Mouse (Mus musculus): ENCODE data around the gene Rasl2-9. TPM values are rescaled to one million over a fixed set of nuclear protein-coding genes. Genes with fewer than 3 reads are reported as not detected.
"Not testable (repeated sequence)": the region's sequence is repeated elsewhere in the genome, so short reads cannot be mapped to it uniquely, and the experiment has no call there.

Rasl2-9 gene
- 0.31 and 0.41 TPM in 2 replicates for polyA plus RNA-seq (2016; fragmentation: Nextera tagmentation; extraction: Ambion mirVana)

- WGBS: 20% methylated on average over 42 of the region's 42 CpGs
- no peaks in the 10 kb centered on the region; the same call in 1 of the 2 replicates for H3K9me3 ChIP-seq (replicated peaks)
- peak within 1 kb of the TSS; percentile 56 for H3K4me2 ChIP-seq (replicated peaks)
- peak; percentile 81 for ATAC-seq (ENCODE audit: low FRiP score)
- H3K4me1 ChIP-seq: no peaks in the 10 kb centered on the region
- H3K27ac ChIP-seq: no peak within 1 kb of the TSS
- H3K27me3 ChIP-seq: no peaks in the 10 kb centered on the region; the same call in 1 of the 2 replicates
- H3K36me3 ChIP-seq: no peaks in the 10 kb centered on the region
- peak within 1 kb of the TSS; percentile 39 for H3K9ac ChIP-seq
- H3K4me3 ChIP-seq: peak within 1 kb of the TSS; percentile 31
These were observed at the start of gene Rasl2-9 for GRCm38 (mm10) chr7:5125549-5126406. Gene Rasl2-9, minus strand, starts transcription at chr7:5125950.

DNA sequence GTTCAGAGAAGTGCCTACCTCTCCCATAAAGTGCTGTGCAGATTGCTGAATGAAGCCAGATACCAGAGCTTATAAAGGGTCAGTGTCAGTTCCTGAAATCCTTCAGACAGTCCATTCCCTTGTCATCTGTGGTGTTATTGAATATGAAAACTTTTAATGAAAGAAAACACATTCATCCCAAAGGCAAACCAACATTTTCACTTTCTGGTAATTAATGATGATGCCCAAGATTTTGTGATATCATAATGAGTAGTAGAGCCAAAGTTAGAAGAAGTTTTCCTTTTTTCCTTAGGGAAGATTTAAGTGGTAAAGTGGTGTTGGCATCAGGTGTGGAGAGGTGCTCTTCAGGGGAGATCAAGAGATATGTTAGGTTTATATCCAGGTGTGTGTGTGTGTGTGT lies 23.8 kb upstream of the Rasl2-9 start, which contains the start of gene Vmn1r55:
Vmn1r55 (minus strand) TSS at position 101 of the 400 bp plus-strand sequence.
- not testable (repeated sequence) for H3K4me1 ChIP-seq; H3K9ac ChIP-seq; ATAC-seq (ENCODE audit: low FRiP score); H3K4me2 ChIP-seq (replicated peaks); H3K27me3 ChIP-seq; H3K27ac ChIP-seq; H3K4me3 ChIP-seq; H3K9me3 ChIP-seq (replicated peaks); H3K36me3 ChIP-seq

DNA sequence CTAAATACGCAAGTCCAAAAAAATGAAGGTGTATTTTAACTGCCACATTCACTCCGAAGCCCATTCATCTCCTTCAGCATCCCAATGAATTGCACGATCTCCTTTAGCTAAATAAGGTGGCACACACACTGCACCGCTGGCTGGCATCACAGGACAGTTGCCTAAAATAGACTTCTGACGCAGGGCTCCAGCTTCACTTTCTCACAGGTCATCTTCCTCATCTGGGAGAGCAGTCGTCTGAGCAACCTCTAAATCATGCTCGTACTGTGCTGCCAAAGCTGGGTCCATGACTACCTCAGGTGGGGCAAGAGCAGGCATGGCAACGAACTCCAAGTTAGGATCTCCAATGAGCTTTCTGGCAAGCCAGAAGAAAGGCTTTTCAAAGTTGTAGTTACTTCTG lies 672 bp downstream of the Rasl2-9 start:
- ATAC-seq (ENCODE audit: low FRiP score): no peak
- WGBS: 92% methylated on average over 8 of the region's 8 CpGs
- Histone ChIP-seq H3K4me3 (no peak overlapping the region), H3K27ac (no peak overlapping the region), H3K36me3 (no peaks in the 10 kb centered on the region), H3K27me3 (no peaks in the 10 kb centered on the region; the same call in 1 of the 2 replicates), H3K9me3 (replicated peaks) (no peaks in the 10 kb centered on the region; the same call in 1 of the 2 replicates), H3K4me1 (no peaks in the 10 kb centered on the region), H3K9ac (no peak overlapping the region), H3K4me2 (replicated peaks) (no peak overlapping the region)

- 89% methylated on average over 3 of the region's 3 CpGs for WGBS
- H3K4me2 ChIP-seq (replicated peaks): no peak within 1 kb of the TSS
- H3K27ac ChIP-seq: no peak within 1 kb of the TSS
- no peaks in the 10 kb centered on the region for H3K36me3 ChIP-seq
- no peaks in the 10 kb centered on the region for H3K4me1 ChIP-seq
- no peak for ATAC-seq (ENCODE audit: low FRiP score)
- H3K27me3 ChIP-seq: no peaks in the 10 kb centered on the region
- H3K9ac ChIP-seq: no peak within 1 kb of the TSS
- no peaks in the 10 kb centered on the region; the same call in 1 of the 2 replicates for H3K9me3 ChIP-seq (replicated peaks)
- H3K4me3 ChIP-seq: no peak within 1 kb of the TSS
These were observed 8.9 kb downstream of the Rasl2-9 start, which contains the start of gene Rfpl4 for GRCm38 (mm10) chr7:5116850-5117249. Gene Rfpl4, minus strand, starts transcription at chr7:5116950.

GRCm38 (mm10) chr7:5112701-5113100 lies 13.0 kb downstream of the Rasl2-9 start:
- no peak overlapping the region for H3K4me2 ChIP-seq (replicated peaks)
- 41% methylated on average over 3 of the region's 3 CpGs for WGBS
- ATAC-seq (ENCODE audit: low FRiP score): no peak
- no peaks in the 10 kb centered on the region for H3K9me3 ChIP-seq (replicated peaks)
- H3K36me3 ChIP-seq: no peaks in the 10 kb centered on the region
- H3K27me3 ChIP-seq: no peaks in the 10 kb centered on the region
- no peak overlapping the region for H3K9ac ChIP-seq
- H3K4me3 ChIP-seq: no peak overlapping the region
- H3K27ac ChIP-seq: no peak overlapping the region
- H3K4me1 ChIP-seq: no peaks in the 10 kb centered on the region

GRCm38 (mm10) chr7:5109301-5109700 lies 16.4 kb downstream of the Rasl2-9 start:
- H3K27me3 ChIP-seq: no peaks in the 10 kb centered on the region
- no peak overlapping the region for H3K27ac ChIP-seq
- H3K9ac ChIP-seq: no peak overlapping the region
- no peak overlapping the region for H3K4me2 ChIP-seq (replicated peaks)
- H3K4me3 ChIP-seq: no peak overlapping the region
- no peaks in the 10 kb centered on the region for H3K36me3 ChIP-seq
- no peaks in the 10 kb centered on the region for H3K4me1 ChIP-seq
- no peaks in the 10 kb centered on the region for H3K9me3 ChIP-seq (replicated peaks)
- 85% methylated on average over 8 of the region's 8 CpGs for WGBS
- ATAC-seq (ENCODE audit: low FRiP score): no peak

- WGBS: 84% methylated on average over 4 of the region's 4 CpGs
- Histone ChIP-seq H3K27me3 (no peaks in the 10 kb centered on the region), H3K4me1 (no peaks in the 10 kb centered on the region), H3K4me2 (replicated peaks) (no peak overlapping the region), H3K9ac (no peak overlapping the region), H3K4me3 (no peak overlapping the region), H3K9me3 (replicated peaks) (no peaks in the 10 kb centered on the region), H3K36me3 (no peaks in the 10 kb centered on the region), H3K27ac (no peak overlapping the region)
- ATAC-seq (ENCODE audit: low FRiP score): no peak
These were observed 17.5 kb downstream of the Rasl2-9 start for GRCm38 (mm10) chr7:5108272-5108671.

DNA sequence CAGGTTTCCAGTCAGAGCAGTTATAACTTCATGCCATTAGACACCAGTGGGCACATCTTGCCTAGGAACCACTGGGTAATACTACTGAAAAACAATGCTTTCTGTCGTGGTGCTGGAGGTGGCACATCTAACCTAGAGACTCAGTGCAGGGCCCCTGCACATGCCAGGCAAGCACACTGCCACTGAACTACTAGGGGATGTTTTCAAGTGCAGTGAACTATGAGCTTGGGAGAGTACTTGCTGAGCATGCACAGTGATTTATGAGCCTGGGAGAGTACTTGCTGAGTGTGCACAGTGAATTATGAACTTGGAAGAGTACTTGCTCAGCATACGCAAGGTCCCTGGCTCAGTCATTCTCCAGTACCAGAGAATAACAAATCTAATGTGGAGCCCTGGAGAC lies 23.2 kb downstream of the Rasl2-9 start:
- Histone ChIP-seq H3K4me2 (replicated peaks) (no peak overlapping the region), H3K4me3 (no peak overlapping the region), H3K27ac (no peak overlapping the region), H3K4me1 (no peaks in the 10 kb centered on the region), H3K9me3 (replicated peaks) (no peaks in the 10 kb centered on the region), H3K36me3 (peaks cover 17% of the 10 kb centered on the region), H3K27me3 (no peaks in the 10 kb centered on the region), H3K9ac (no peak overlapping the region)
- WGBS: 88% methylated on average over 2 of the region's 2 CpGs
- no peak for ATAC-seq (ENCODE audit: low FRiP score)

DNA sequence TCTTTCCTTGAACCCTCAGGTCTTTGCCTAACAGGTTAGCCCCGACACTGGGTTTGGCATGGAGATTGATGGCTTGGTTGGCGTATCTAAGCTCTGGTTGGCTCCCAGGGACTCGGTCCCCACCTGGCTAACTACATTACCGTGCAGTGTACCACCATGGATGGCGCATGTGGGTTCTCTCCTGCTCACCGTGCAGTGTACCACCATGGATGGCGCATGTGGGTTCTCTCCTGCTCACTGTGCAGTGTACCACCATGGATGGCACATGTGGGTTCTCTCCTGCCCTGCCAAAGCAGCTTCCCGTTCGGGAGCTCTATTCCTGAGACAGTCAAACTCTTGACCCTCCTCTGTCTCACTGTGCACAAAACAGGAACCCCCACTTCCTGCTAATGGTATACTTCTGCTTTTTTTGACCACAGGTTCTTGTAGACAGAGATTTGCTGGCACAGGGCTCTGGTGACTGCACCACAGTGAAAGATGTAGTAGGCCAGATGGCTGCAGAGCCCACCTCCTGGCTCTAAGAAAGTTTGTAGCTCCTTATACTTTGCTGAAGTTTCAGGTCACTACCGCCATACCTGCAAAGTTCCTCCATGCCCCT lies 24.6 kb downstream of the Rasl2-9 start:
- Histone ChIP-seq H3K27me3 (no peaks in the 10 kb centered on the region), H3K4me2 (replicated peaks) (no peak overlapping the region), H3K4me3 (no peak overlapping the region), H3K9ac (no peak overlapping the region), H3K27ac (no peak overlapping the region), H3K36me3 (peaks cover 31% of the 10 kb centered on the region), H3K9me3 (replicated peaks) (no peaks in the 10 kb centered on the region), H3K4me1 (no peaks in the 10 kb centered on the region)
- ATAC-seq (ENCODE audit: low FRiP score): no peak
- WGBS: 89% methylated on average over 10 of the region's 10 CpGs

DNA sequence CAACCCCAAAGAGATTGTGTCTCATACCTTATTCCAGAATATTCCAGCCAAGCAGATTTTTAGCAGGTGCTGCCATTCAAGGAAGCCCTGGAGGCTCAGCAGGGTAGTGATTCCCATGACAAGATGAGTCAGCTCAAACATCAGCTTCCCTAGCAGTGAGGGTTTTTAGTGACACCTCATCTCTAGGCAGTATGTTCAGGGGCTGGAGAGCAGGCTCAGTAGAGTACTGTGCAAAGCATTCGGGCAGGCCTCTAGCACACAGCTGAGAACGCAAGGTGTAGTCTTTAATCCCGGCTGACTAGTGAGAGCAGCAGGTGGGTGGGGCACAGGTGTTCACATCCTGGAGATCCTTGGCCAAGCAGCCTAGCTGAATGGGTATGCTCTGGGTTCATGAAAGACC lies 26.0 kb downstream of the Rasl2-9 start:
- Histone ChIP-seq H3K9me3 (replicated peaks) (no peaks in the 10 kb centered on the region), H3K9ac (no peak overlapping the region), H3K36me3 (peaks cover 45% of the 10 kb centered on the region), H3K27me3 (no peaks in the 10 kb centered on the region), H3K4me1 (no peaks in the 10 kb centered on the region), H3K4me2 (replicated peaks) (no peak overlapping the region), H3K4me3 (no peak overlapping the region), H3K27ac (no peak overlapping the region)
- ATAC-seq (ENCODE audit: low FRiP score): no peak
- WGBS: 83% methylated on average over 3 of the region's 3 CpGs

- Histone ChIP-seq H3K9ac (no peak overlapping the region), H3K9me3 (replicated peaks) (no peaks in the 10 kb centered on the region), H3K27ac (no peak overlapping the region), H3K4me1 (no peaks in the 10 kb centered on the region), H3K27me3 (no peaks in the 10 kb centered on the region), H3K4me3 (no peak overlapping the region), H3K4me2 (replicated peaks) (no peak overlapping the region), H3K36me3 (peaks cover 55% of the 10 kb centered on the region)
- 95% methylated on average over 5 of the region's 5 CpGs for WGBS
- ATAC-seq (ENCODE audit: low FRiP score): no peak
These were observed 27.0 kb downstream of the Rasl2-9 start for GRCm38 (mm10) chr7:5098769-5099168.

GRCm38 (mm10) chr7:5092831-5093510 lies 32.8 kb downstream of the Rasl2-9 start:
- peaks cover 71% of the 10 kb centered on the region for H3K36me3 ChIP-seq

More at GRCm38 (mm10) chr7:5092831-5093510, 32.8 kb downstream of the Rasl2-9 start:
- Histone ChIP-seq H3K27ac (no peak overlapping the region), H3K4me2 (replicated peaks) (no peak overlapping the region), H3K27me3 (no peaks in the 10 kb centered on the region), H3K4me1 (no peaks in the 10 kb centered on the region), H3K9ac (no peak overlapping the region), H3K4me3 (no peak overlapping the region), H3K9me3 (replicated peaks) (no peaks in the 10 kb centered on the region)
- WGBS: 88% methylated on average over 21 of the region's 21 CpGs
- ATAC-seq (ENCODE audit: low FRiP score): no peak

Data from hindbrain, embryonic 12.5 days (tissue).